Mouse (Mus musculus) mouse trophoblast stem cell (cell line): ENCODE measurements around the gene Gm21477.
"Not testable (repeated sequence)": the region's sequence is repeated elsewhere in the genome, so short reads cannot be mapped to it uniquely, and the experiment has no call there.

Source experiments
- in situ Hi-C, 2 experiments: fragments of 300-500 bp; cut with MseI, MboI; formaldehyde crosslinking; loops; 2 replicates in 1 of 2; 3 replicates in 1 of 2; pipeline ENCODE4 v1.15.1; 2025

The Gm21477 gene

DNA sequence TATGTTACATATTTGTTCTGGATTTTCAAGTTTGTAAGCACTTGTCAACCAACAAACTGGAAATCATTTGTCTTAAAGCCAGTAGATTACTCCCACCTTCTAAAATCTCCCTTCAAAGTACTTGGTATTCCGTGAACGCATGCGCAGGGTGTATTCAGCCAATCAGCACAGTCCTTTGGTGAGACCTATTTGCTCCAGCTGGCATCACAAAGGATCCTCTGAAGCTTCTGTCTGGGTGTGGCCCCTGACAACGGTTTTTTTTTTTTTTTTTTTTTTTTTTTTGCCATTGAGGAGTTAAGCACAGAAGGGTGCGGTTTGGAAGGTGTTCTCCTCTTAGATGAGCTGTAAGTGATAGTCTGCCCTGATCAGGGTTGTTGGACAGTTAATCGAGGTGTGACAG is at the start of gene Gm21477:
Gene Gm21477, plus strand, starts transcription at position 301 of the 400 bp plus-strand sequence.
- in situ Hi-C loops = not testable (repeated sequence)
